Mouse (Mus musculus): ENCODE measurements around the gene Reln. TPM values are rescaled to one million over a fixed set of nuclear protein-coding genes. Genes with fewer than 3 reads are reported as not detected.

The Reln gene
- polyA plus RNA-seq, 1 experiment from 2014 or later, result 1.8 TPM

- Histone ChIP-seq H3K9me3 (ENCODE audit: low read depth, low read length) (no peaks in the 10 kb centered on the region), H3K27me3 (ENCODE audit: insufficient read depth, low read length) (no peaks in the 10 kb centered on the region), H3K4me1 (ENCODE audit: insufficient read depth) (no peaks in the 10 kb centered on the region), H3K27ac (ENCODE audit: low read depth) (no peak overlapping the region), H3K9ac (no peak overlapping the region), H3K4me3 (ENCODE audit: low read depth, low read length) (no peak overlapping the region), H3K4me2 (no peak overlapping the region), H3K36me3 (ENCODE audit: insufficient read depth) (no peaks in the 10 kb centered on the region)
- ATAC-seq (ENCODE audit: insufficient read depth) (no peak), DNase-seq (peak; percentile 57)
- TF ChIP-seq CTCF (IDR thresholded peaks at IDR 0.05; ENCODE audit: low read depth), result no peak
- 51% methylated on average over 11 of the region's 11 CpGs for WGBS
These were observed 185.7 kb downstream of the Reln start for GRCm38 (mm10) chr5:22158754-22159153.

GRCm38 (mm10) chr5:22153601-22154000 lies 190.9 kb downstream of the Reln start:
- ATAC-seq (ENCODE audit: insufficient read depth), result no peak
- H3K27ac ChIP-seq (ENCODE audit: low read depth), result no peak overlapping the region
- H3K9ac ChIP-seq, result no peak overlapping the region
- TF ChIP-seq CTCF (IDR thresholded peaks at IDR 0.05; ENCODE audit: low read depth), result no peak
- H3K27me3 ChIP-seq (ENCODE audit: insufficient read depth, low read length), result no peaks in the 10 kb centered on the region
- H3K4me3 ChIP-seq (ENCODE audit: low read depth, low read length), result no peak overlapping the region
- H3K9me3 ChIP-seq (ENCODE audit: low read depth, low read length), result no peaks in the 10 kb centered on the region
- H3K4me1 ChIP-seq (ENCODE audit: insufficient read depth), result no peaks in the 10 kb centered on the region
- DNase-seq, result no peak
- no peak overlapping the region for H3K4me2 ChIP-seq
- 52% methylated on average over 6 of the region's 6 CpGs for WGBS
- no peaks in the 10 kb centered on the region for H3K36me3 ChIP-seq (ENCODE audit: insufficient read depth)

- no peak overlapping the region for H3K4me2 ChIP-seq
- no peak for TF ChIP-seq CTCF (IDR thresholded peaks at IDR 0.05; ENCODE audit: low read depth)
- no peak for ATAC-seq (ENCODE audit: insufficient read depth)
- no peak overlapping the region for H3K27ac ChIP-seq (ENCODE audit: low read depth)
- 33% methylated on average over 4 of the region's 4 CpGs for WGBS
- DNase-seq, result no peak
- H3K27me3 ChIP-seq (ENCODE audit: insufficient read depth, low read length), result no peaks in the 10 kb centered on the region
- H3K9me3 ChIP-seq (ENCODE audit: low read depth, low read length), result no peaks in the 10 kb centered on the region
- H3K36me3 ChIP-seq (ENCODE audit: insufficient read depth), result no peaks in the 10 kb centered on the region
- no peak overlapping the region for H3K4me3 ChIP-seq (ENCODE audit: low read depth, low read length)
- no peaks in the 10 kb centered on the region for H3K4me1 ChIP-seq (ENCODE audit: insufficient read depth)
- H3K9ac ChIP-seq, result no peak overlapping the region
These were observed 202.7 kb downstream of the Reln start for GRCm38 (mm10) chr5:22141821-22142220.

- no peak overlapping the region for H3K27ac ChIP-seq (ENCODE audit: low read depth)
- ATAC-seq (ENCODE audit: insufficient read depth), result no peak
- no peak overlapping the region for H3K4me3 ChIP-seq (ENCODE audit: low read depth, low read length)
- H3K9me3 ChIP-seq (ENCODE audit: low read depth, low read length), result no peaks in the 10 kb centered on the region
- DNase-seq, result no peak
- no peaks in the 10 kb centered on the region for H3K4me1 ChIP-seq (ENCODE audit: insufficient read depth)
- H3K4me2 ChIP-seq, result no peak overlapping the region
- WGBS, result 46% methylated on average over 2 of the region's 2 CpGs
- TF ChIP-seq CTCF (IDR thresholded peaks at IDR 0.05; ENCODE audit: low read depth), result no peak
- H3K27me3 ChIP-seq (ENCODE audit: insufficient read depth, low read length), result no peaks in the 10 kb centered on the region
- no peak overlapping the region for H3K9ac ChIP-seq
- H3K36me3 ChIP-seq (ENCODE audit: insufficient read depth), result no peaks in the 10 kb centered on the region
These were observed 205.5 kb downstream of the Reln start for GRCm38 (mm10) chr5:22139015-22139414.

- Histone ChIP-seq H3K4me3 (ENCODE audit: low read depth, low read length) (no peak overlapping the region), H3K4me1 (ENCODE audit: insufficient read depth) (no peaks in the 10 kb centered on the region), H3K9me3 (ENCODE audit: low read depth, low read length) (no peaks in the 10 kb centered on the region), H3K27ac (ENCODE audit: low read depth) (no peak overlapping the region), H3K4me2 (no peak overlapping the region), H3K36me3 (ENCODE audit: insufficient read depth) (no peaks in the 10 kb centered on the region), H3K9ac (no peak overlapping the region), H3K27me3 (ENCODE audit: insufficient read depth, low read length) (no peaks in the 10 kb centered on the region)
- DNase-seq (no peak), ATAC-seq (ENCODE audit: insufficient read depth) (no peak)
- TF ChIP-seq CTCF (IDR thresholded peaks at IDR 0.05; ENCODE audit: low read depth), result no peak
- 50% methylated on average over 9 of the region's 9 CpGs for WGBS
These were observed 210.1 kb downstream of the Reln start for GRCm38 (mm10) chr5:22134402-22134801.

GRCm38 (mm10) chr5:22131730-22132522 lies 212.6 kb downstream of the Reln start:
- no peaks in the 10 kb centered on the region for H3K4me1 ChIP-seq (ENCODE audit: insufficient read depth)
- H3K9ac ChIP-seq, result no peak overlapping the region
- H3K4me2 ChIP-seq, result no peak overlapping the region
- DNase-seq (peak; percentile 14), ATAC-seq (ENCODE audit: insufficient read depth) (no peak)
- no peaks in the 10 kb centered on the region for H3K9me3 ChIP-seq (ENCODE audit: low read depth, low read length)
- 71% methylated on average over 5 of the region's 5 CpGs for WGBS
- no peak overlapping the region for H3K4me3 ChIP-seq (ENCODE audit: low read depth, low read length)
- TF ChIP-seq CTCF (IDR thresholded peaks at IDR 0.05; ENCODE audit: low read depth), result no peak
- H3K27ac ChIP-seq (ENCODE audit: low read depth), result no peak overlapping the region
- H3K36me3 ChIP-seq (ENCODE audit: insufficient read depth), result no peaks in the 10 kb centered on the region
- H3K27me3 ChIP-seq (ENCODE audit: insufficient read depth, low read length), result no peaks in the 10 kb centered on the region

GRCm38 (mm10) chr5:22127583-22127982 lies 216.9 kb downstream of the Reln start:
- H3K4me3 ChIP-seq (ENCODE audit: low read depth, low read length), result no peak overlapping the region
- DNase-seq (no peak), ATAC-seq (ENCODE audit: insufficient read depth) (no peak)
- H3K27me3 ChIP-seq (ENCODE audit: insufficient read depth, low read length), result no peaks in the 10 kb centered on the region
- H3K9me3 ChIP-seq (ENCODE audit: low read depth, low read length), result no peaks in the 10 kb centered on the region
- H3K9ac ChIP-seq, result no peak overlapping the region
- H3K4me2 ChIP-seq, result no peak overlapping the region
- H3K4me1 ChIP-seq (ENCODE audit: insufficient read depth), result no peaks in the 10 kb centered on the region
- H3K36me3 ChIP-seq (ENCODE audit: insufficient read depth), result no peaks in the 10 kb centered on the region
- H3K27ac ChIP-seq (ENCODE audit: low read depth), result no peak overlapping the region
- TF ChIP-seq CTCF (IDR thresholded peaks at IDR 0.05; ENCODE audit: low read depth), result no peak

All from lung, embryonic 14.5 days (tissue).